In genomic region chr2:23172305-23172704, GRCm38 (mm10) we compare ENCODE assay signal across 28 mouse cellular contexts. TPM values are rescaled to one million over a fixed set of nuclear protein-coding genes. Genes with fewer than 3 reads are reported as not detected.
DNase-seq lines count a peak whose midpoint lies in the region; ATAC-seq and TF ChIP-seq lines count a peak whose summit lies in the region.
"Had no signal": no experiment of that assay in that cellular context is flagged by ENCODE, and none has a peak within 500 bp of the region (broad histone marks: within the 10 kb centered on the region; RNA-seq: fewer than 3 reads in every experiment).

No protein-coding gene starts in this region.

- no peaks in the 10 kb centered on the region for H3K27me3 ChIP-seq in hindbrain, postnatal 0 days (ENCODE audit: insufficient read depth, low read length)
- H3K27me3 ChIP-seq: embryonic facial prominence, embryonic 15.5 days; hindbrain, embryonic 13.5 days had no signal

- no peak overlapping the region for H3K9ac ChIP-seq in hindbrain, postnatal 0 days (replicated peaks; ENCODE audit: low read length)
- H3K9ac ChIP-seq: embryonic facial prominence, embryonic 15.5 days; hindbrain, embryonic 13.5 days had no signal

- no peaks in the 10 kb centered on the region for H3K4me1 ChIP-seq in hindbrain, postnatal 0 days (ENCODE audit: insufficient read depth, low read length)
- H3K4me1 ChIP-seq: embryonic facial prominence, embryonic 15.5 days; forebrain, embryonic 10.5 days; heart, embryonic 10.5 days; hindbrain, embryonic 13.5 days had no signal

- peaks cover 38% of the 10 kb centered on the region for H3K36me3 ChIP-seq in hindbrain, postnatal 0 days (ENCODE audit: insufficient read depth, low read length)

- WGBS in hindbrain, postnatal 0 days, result 91% methylated on average over 3 of the region's 3 CpGs

- H3K27ac ChIP-seq in hindbrain, postnatal 0 days, result no peak overlapping the region
- H3K27ac ChIP-seq: embryonic facial prominence, embryonic 15.5 days; forebrain, embryonic 10.5 days; gastrocnemius, adult 2 months; heart, embryonic 10.5 days; hindbrain, embryonic 13.5 days had no signal

- H3K4me3 ChIP-seq in hindbrain, postnatal 0 days (ENCODE audit: low read length), result no peak overlapping the region
- H3K4me3 ChIP-seq: embryonic facial prominence, embryonic 15.5 days; erythroblast, embryonic 14.5 days; forebrain, embryonic 10.5 days; gastrocnemius, adult 2 months; heart, embryonic 10.5 days; hindbrain, embryonic 13.5 days had no signal

- no peaks in the 10 kb centered on the region for H3K9me3 ChIP-seq in hindbrain, postnatal 0 days (ENCODE audit: low read length)
- H3K9me3 ChIP-seq: embryonic facial prominence, embryonic 15.5 days; forebrain, embryonic 10.5 days; heart, embryonic 10.5 days; hindbrain, embryonic 13.5 days had no signal

- ATAC-seq in granulocyte monocyte progenitor cell, adult 5-6 weeks (replicated peaks; ENCODE audit: poor library complexity, severe bottlenecking), result peak; percentile 59
- ATAC-seq in megakaryocyte progenitor cell, adult 5-6 weeks (replicated peaks; ENCODE audit: poor library complexity), result peak; percentile 42; the same call in 1 of the 2 replicates
- no peak for ATAC-seq in hindbrain, postnatal 0 days
- ATAC-seq: forebrain, embryonic 14.5 days had no signal

- TF ChIP-seq CTCF in hindbrain, postnatal 0 days (IDR thresholded peaks at IDR 0.05; ENCODE audit: low read depth), result no peak

- no peak overlapping the region for H3K4me2 ChIP-seq in hindbrain, postnatal 0 days (ENCODE audit: low read depth, low read length)
- H3K4me2 ChIP-seq: embryonic facial prominence, embryonic 15.5 days; hindbrain, embryonic 13.5 days had no signal

- DNase-seq in A20 (ENCODE audit: low read depth, low spot score), result peak; percentile 34
- peak; percentile 22 for DNase-seq in CD4-positive, CD25-positive, alpha-beta regulatory T cell, adult 2 months (ENCODE audit: low read depth, low spot score)
- no peak for DNase-seq in spleen, adult 18-20 months
- no peak for DNase-seq in cerebellum, adult 11-12 months
- DNase-seq in hindbrain, postnatal 0 days (ENCODE audit: low spot score), result no peak
- DNase-seq in heart, adult 18-20 months, result no peak
- DNase-seq: adrenal gland, postnatal 14 days; cerebellum, adult 18-20 months; cerebellum, adult 9-11 months; embryo, embryonic 11 days; gastrocnemius, adult 2 months; gastrocnemius, postnatal 25 days; heart, adult 11 months; heart, postnatal 10 days; heart, postnatal 4 days had no signal

RNA-seq across cellular contexts. Expression of gene Yme1l1, which starts 16.1 kb away (rescaled TPM):
- total RNA-seq in granulocyte monocyte progenitor cell, adult 5-6 weeks (2014; fragmentation: Nextera tagmentation), result 69.8 and 71.5 TPM in 2 replicates
- 91.9 and 108 TPM in 2 replicates for total RNA-seq in granulocyte monocyte progenitor cell, adult 5-6 weeks (2017)
- 73.7 and 86.4 TPM in 2 replicates for total RNA-seq in megakaryocyte progenitor cell, adult 5-6 weeks (2015)
- total RNA-seq in megakaryocyte progenitor cell, adult 5-6 weeks (2017), result 88.8 and 105 TPM in 2 replicates
- total RNA-seq in hindbrain, postnatal 0 days (2014; rRNA removed), result 41.6 and 42.6 TPM in 2 replicates
- polyA plus RNA-seq in hindbrain, postnatal 0 days (2015; fragmentation: Nextera tagmentation; extraction: Ambion mirVana), result 50.9 and 55.2 TPM in 2 replicates
- 10 to 100 TPM; 67.5 to 69.0 TPM for total RNA-seq in heart, adult 18-20 months (2021)

RNA-seq across cellular contexts. Expression of gene Mastl, which starts 16.5 kb away (rescaled TPM):
- total RNA-seq in granulocyte monocyte progenitor cell, adult 5-6 weeks (2014; fragmentation: Nextera tagmentation), result 5.7 and 8.8 TPM in 2 replicates
- 9.4 and 11.9 TPM in 2 replicates for total RNA-seq in granulocyte monocyte progenitor cell, adult 5-6 weeks (2017)
- total RNA-seq in megakaryocyte progenitor cell, adult 5-6 weeks (2015), result 12.6 and 13.3 TPM in 2 replicates
- total RNA-seq in megakaryocyte progenitor cell, adult 5-6 weeks (2017), result 8.6 and 12.6 TPM in 2 replicates
- total RNA-seq in hindbrain, postnatal 0 days (2014; rRNA removed), result 2.4 and 2.5 TPM in 2 replicates
- 2.2 and 3.0 TPM in 2 replicates for polyA plus RNA-seq in hindbrain, postnatal 0 days (2015; fragmentation: Nextera tagmentation; extraction: Ambion mirVana)
- total RNA-seq in heart, adult 18-20 months (2021), result under 1 TPM; 0.22 to 0.36 TPM

RNA-seq across cellular contexts. Expression of gene 4931423N10Rik, which starts 35.0 kb away (rescaled TPM):
- total RNA-seq in granulocyte monocyte progenitor cell, adult 5-6 weeks (2014; fragmentation: Nextera tagmentation), result not detected in 2 replicates
- not detected in 2 replicates for total RNA-seq in granulocyte monocyte progenitor cell, adult 5-6 weeks (2017)
- not detected in 2 replicates for total RNA-seq in megakaryocyte progenitor cell, adult 5-6 weeks (2015)
- 0.62 TPM in 1 of 2 replicates, not detected in the other for total RNA-seq in megakaryocyte progenitor cell, adult 5-6 weeks (2017)
- total RNA-seq in hindbrain, postnatal 0 days (2014; rRNA removed), result 0.21 TPM in 1 of 2 replicates, not detected in the other
- polyA plus RNA-seq in hindbrain, postnatal 0 days (2015; fragmentation: Nextera tagmentation; extraction: Ambion mirVana), result 0.09 and 0.30 TPM in 2 replicates
- not detected for total RNA-seq in heart, adult 18-20 months (2021)
- total RNA-seq: adrenal gland, adult 18-20 months; adrenal gland, postnatal 14 days; gastrocnemius, adult 2 months; gastrocnemius, postnatal 25 days; heart, postnatal 10 days; heart, postnatal 4 days; MEL had no signal
- polyA plus RNA-seq: C2C12; embryonic facial prominence, embryonic 11.5 days; embryonic facial prominence, embryonic 15.5 days; erythroblast, embryonic 14.5 days; forebrain, embryonic 10.5 days; heart, embryonic 10.5 days; heart, embryonic 14.5 days; hindbrain, embryonic 13.5 days had no signal

Comparison
In these comparisons a context has a peak if more than half of its experiments do, and no peak if none do; other contexts are left out.
1. DNase-seq: peak in A20 (single experiment) and CD4-positive, CD25-positive, alpha-beta regulatory T cell, adult 2 months (single experiment); none in spleen, adult 18-20 months (0 of 2), cerebellum, adult 11-12 months (single experiment), hindbrain, postnatal 0 days (single experiment) and heart, adult 18-20 months (0 of 2).